8 mouse cellular contexts compared by ENCODE assay signal in genomic region chr7:89979432-89980130, GRCm38 (mm10). TPM values are rescaled to one million over a fixed set of nuclear protein-coding genes. Genes with fewer than 3 reads are reported as not detected.
A peak's percentile ranks its signal among the peaks of the same experiment; 100 is the strongest.
DNase-seq lines count a peak whose midpoint lies in the region; ATAC-seq and TF ChIP-seq lines count a peak whose summit lies in the region.

No protein-coding gene starts in this region.

- peak overlapping the region; percentile 89 for H3K9ac ChIP-seq in heart, adult 2 months (ENCODE audit: low read depth, low read length)
- peak overlapping the region; percentile 95 for H3K9ac ChIP-seq in ES-Bruce4 (ENCODE audit: low read depth, poor library complexity, severe bottlenecking)
- peak overlapping the region; percentile 66 for H3K9ac ChIP-seq in embryonic facial prominence, embryonic 15.5 days
- H3K9ac ChIP-seq in intestine, embryonic 16.5 days (ENCODE audit: low read depth, low read length) = peak overlapping the region; percentile 91

- peaks cover 5% of the 10 kb centered on the region for H3K4me1 ChIP-seq in heart, adult 2 months (ENCODE audit: control insufficient read depth, insufficient read depth, low read length)
- peaks cover 2% of the 10 kb centered on the region for H3K4me1 ChIP-seq in ES-Bruce4 (ENCODE audit: control insufficient read depth, insufficient read depth, low read length)
- peaks cover 8% of the 10 kb centered on the region for H3K4me1 ChIP-seq in embryonic facial prominence, embryonic 15.5 days
- peaks cover 7% of the 10 kb centered on the region; the same call in 1 of the 2 replicates for H3K4me1 ChIP-seq in intestine, embryonic 16.5 days (ENCODE audit: control insufficient read depth, insufficient read depth, low read length)

- ATAC-seq in embryonic facial prominence, embryonic 15.5 days (ENCODE audit: insufficient number of reproducible peaks, low FRiP score, low TSS enrichment, low read depth) = no peak
- 0 out of 2 replicates have a peak, but pooled peaks have one; percentile 4 for ATAC-seq in intestine, embryonic 16.5 days

- H3ac ChIP-seq in myocyte (ENCODE audit: control insufficient read depth, insufficient read length) = peak overlapping the region; percentile 91

- peak overlapping the region; percentile 62 for H3K4me3 ChIP-seq in heart, adult 2 months
- H3K4me3 ChIP-seq in ES-Bruce4 (ENCODE audit: low read depth, low read length) = peak overlapping the region; percentile 86
- peak overlapping the region; percentile 78 for H3K4me3 ChIP-seq in embryonic facial prominence, embryonic 15.5 days (replicated peaks)
- H3K4me3 ChIP-seq in intestine, embryonic 16.5 days (ENCODE audit: low read length) = peak overlapping the region; percentile 85
- H3K4me3 ChIP-seq in myocyte = peak overlapping the region; percentile 96

- H3K9me3 ChIP-seq in ES-Bruce4 (replicated peaks; ENCODE audit: control insufficient read depth, insufficient read depth, low read length, poor library complexity, severe bottlenecking) = no peaks in the 10 kb centered on the region
- H3K9me3 ChIP-seq in embryonic facial prominence, embryonic 15.5 days (replicated peaks) = no peaks in the 10 kb centered on the region
- no peaks in the 10 kb centered on the region for H3K9me3 ChIP-seq in intestine, embryonic 16.5 days (ENCODE audit: control insufficient read depth, low read length)

- H3K4me2 ChIP-seq in embryonic facial prominence, embryonic 15.5 days (replicated peaks) = peak overlapping the region; percentile 58
- peak overlapping the region; percentile 65 for H3K4me2 ChIP-seq in intestine, embryonic 16.5 days (ENCODE audit: low read depth, low read length)
- H3K4me2 ChIP-seq in myocyte (ENCODE audit: low read depth) = peak overlapping the region; percentile 86

- TF ChIP-seq EP300 in heart, adult 2 months (IDR thresholded peaks at IDR 0.05; ENCODE audit: insufficient read depth, low read depth, low read length) = no peak
- TF ChIP-seq EP300 in ES-Bruce4 (IDR thresholded peaks at IDR 0.05; ENCODE audit: insufficient read depth, low read depth, low read length) = no peak

- TF ChIP-seq POLR2A in heart, adult 2 months (IDR thresholded peaks at IDR 0.05; ENCODE audit: insufficient read depth, low read depth, low read length) = no peak
- TF ChIP-seq POLR2A in ES-Bruce4 (IDR thresholded peaks at IDR 0.05; ENCODE audit: insufficient read depth, low read length) = no peak
- TF ChIP-seq POLR2A in myocyte (IDR thresholded peaks at IDR 0.05; ENCODE audit: insufficient read length, low read depth) = no peak

- H3K36me3 ChIP-seq in heart, adult 2 months (ENCODE audit: control insufficient read depth, insufficient read depth, low read length) = peaks cover 18% of the 10 kb centered on the region
- peaks cover 29% of the 10 kb centered on the region for H3K36me3 ChIP-seq in ES-Bruce4 (ENCODE audit: control insufficient read depth, insufficient read depth, low read length, poor library complexity, severe bottlenecking)
- H3K36me3 ChIP-seq in embryonic facial prominence, embryonic 15.5 days = peaks cover 14% of the 10 kb centered on the region
- peaks cover 6% of the 10 kb centered on the region for H3K36me3 ChIP-seq in intestine, embryonic 16.5 days (ENCODE audit: control insufficient read depth, insufficient read depth, low read length)
- H3K36me3 ChIP-seq in myocyte (ENCODE audit: control insufficient read depth, insufficient read depth) = peaks cover 13% of the 10 kb centered on the region

- 2% methylated on average over 23 of the region's 23 CpGs for WGBS in heart, adult 2 months
- 2% methylated on average over 23 of the region's 23 CpGs for WGBS in embryonic facial prominence, embryonic 15.5 days
- 3% methylated on average over 23 of the region's 23 CpGs for WGBS in intestine, embryonic 16.5 days

- no peaks in the 10 kb centered on the region for H3K27me3 ChIP-seq in heart, adult 2 months (ENCODE audit: control insufficient read depth, insufficient read depth, low read length)
- H3K27me3 ChIP-seq in ES-Bruce4 (ENCODE audit: control insufficient read depth, insufficient read depth, low read length, poor library complexity, severe bottlenecking) (no peaks in the 10 kb centered on the region), myocyte (ENCODE audit: control insufficient read depth, insufficient read depth, insufficient read length) (no peaks in the 10 kb centered on the region)
- no peaks in the 10 kb centered on the region for H3K27me3 ChIP-seq in embryonic facial prominence, embryonic 15.5 days
- no peaks in the 10 kb centered on the region for H3K27me3 ChIP-seq in intestine, embryonic 16.5 days (replicated peaks; ENCODE audit: control insufficient read depth, insufficient read depth, low read length)

- intact Hi-C loops in heart, adult 2 months (cut with DNase I) = loop anchor here (2.0 kb wide), 1 partner anchor 39 kb away; the partner anchor contains the start of gene Hikeshi

- no peak for DNase-seq in heart, adult 2 months
- no peak for DNase-seq in heart, postnatal 4 days
- no peak for DNase-seq in ovary, adult 18-20 months (ENCODE audit: low spot score)
- no peak for DNase-seq in cerebellum, adult 8-10 months

- no peak for TF ChIP-seq CTCF in heart, adult 2 months (IDR thresholded peaks at IDR 0.05)
- TF ChIP-seq CTCF in ES-Bruce4 (IDR thresholded peaks at IDR 0.05; ENCODE audit: low read depth, low read length) = no peak

- H3K27ac ChIP-seq in heart, adult 2 months = peak overlapping the region; percentile 98
- peak overlapping the region; percentile 93 for H3K27ac ChIP-seq in ES-Bruce4 (ENCODE audit: insufficient read depth, low read length)
- H3K27ac ChIP-seq in embryonic facial prominence, embryonic 15.5 days (replicated peaks) = peak overlapping the region; percentile 100
- H3K27ac ChIP-seq in intestine, embryonic 16.5 days (ENCODE audit: low read length) = peak overlapping the region; percentile 100

- peaks cover 1% of the 10 kb centered on the region; the same call in 1 of the 2 replicates for H3K79me2 ChIP-seq in heart, adult 2 months (replicated peaks; ENCODE audit: control insufficient read depth, insufficient read depth, low read length)
- peaks cover 46% of the 10 kb centered on the region for H3K79me2 ChIP-seq in myocyte (ENCODE audit: control insufficient read depth, insufficient read depth)

TF ChIP-seq in myocyte, 11 proteins besides CTCF, POLR2A, EP300 and RAD21:
- TF ChIP-seq MYOD1 (IDR thresholded peaks at IDR 0.05; ENCODE audit: control insufficient read depth in 1 of 3, insufficient read length in 2 of 3, low read depth in 2 of 3) = no peak
- no peak for TF ChIP-seq POLR2AphosphoS2 (IDR thresholded peaks at IDR 0.05; ENCODE audit: insufficient read length, low read depth)
- TF ChIP-seq TCF12 (IDR thresholded peaks at IDR 0.05; ENCODE audit: insufficient read depth, poor library complexity, severe bottlenecking) = no peak
- TF ChIP-seq REST (IDR thresholded peaks at IDR 0.05; ENCODE audit: insufficient read depth, insufficient read length) = no peak
- no peak for TF ChIP-seq USF1 (IDR thresholded peaks at IDR 0.05; ENCODE audit: low read depth)
- no peak for TF ChIP-seq SRF (IDR thresholded peaks at IDR 0.05; ENCODE audit: control insufficient read depth, insufficient read length, low read depth)
- no peak for TF ChIP-seq MAX (IDR thresholded peaks at IDR 0.05; ENCODE audit: low read depth)
- no peak for TF ChIP-seq MYOG (IDR thresholded peaks at IDR 0.05; ENCODE audit: control insufficient read depth in 1 of 3, insufficient read depth in 1 of 3, insufficient read length in 2 of 3, low read depth in 2 of 3)
- no peak for TF ChIP-seq CEBPB (IDR thresholded peaks at IDR 0.05; ENCODE audit: insufficient read depth, poor library complexity, severe bottlenecking)
- no peak for TF ChIP-seq E2F4 (IDR thresholded peaks at IDR 0.05; ENCODE audit: insufficient read depth)
- TF ChIP-seq TCF3 (IDR thresholded peaks at IDR 0.05; ENCODE audit: insufficient read length, low read depth) = no peak

RNA-seq across cellular contexts. Expression of gene Eed, which starts 1.2 kb away (rescaled TPM):
- 10 to 100 TPM; 24.7 to 27.3 TPM for total RNA-seq in heart, adult 2 months (2021)
- 12.0 and 16.8 TPM in 2 replicates for polyA plus RNA-seq in heart, adult 2 months (2012; rRNA removed)
- 10 to 100 TPM; 34.7 to 37.8 TPM for total RNA-seq in heart, postnatal 4 days (2021)
- polyA plus RNA-seq in ES-Bruce4 (2011; ENCODE audit: insufficient read depth, insufficient read length, low read depth, missing spikeins) (293 and 327 TPM in 2 replicates), myocyte (2012; fragmentation: generic; extraction: Trizol) (25.7 TPM)
- polyA plus RNA-seq in embryonic facial prominence, embryonic 15.5 days (2015; fragmentation: Nextera tagmentation; extraction: Ambion mirVana) = 64.2 and 73.2 TPM in 2 replicates
- 48.4 and 59.1 TPM in 2 replicates for polyA plus RNA-seq in intestine, embryonic 16.5 days (2015; fragmentation: Nextera tagmentation; extraction: Ambion mirVana)

RNA-seq across cellular contexts. Expression of gene Hikeshi, which starts 38.6 kb away (rescaled TPM):
- 10 to 100 TPM; 78.1 to 79.3 TPM for total RNA-seq in heart, adult 2 months (2021)
- 61.9 and 90.3 TPM in 2 replicates for polyA plus RNA-seq in heart, adult 2 months (2012; rRNA removed)
- total RNA-seq in heart, postnatal 4 days (2021) = 10 to 100 TPM; 68.1 to 73.4 TPM
- polyA plus RNA-seq in ES-Bruce4 (2011; ENCODE audit: insufficient read depth, insufficient read length, low read depth, missing spikeins) (63.0 and 64.7 TPM in 2 replicates), myocyte (2012; fragmentation: generic; extraction: Trizol) (59.5 TPM)
- polyA plus RNA-seq in embryonic facial prominence, embryonic 15.5 days (2015; fragmentation: Nextera tagmentation; extraction: Ambion mirVana) = 124 TPM in 2 replicates
- polyA plus RNA-seq in intestine, embryonic 16.5 days (2015; fragmentation: Nextera tagmentation; extraction: Ambion mirVana) = 121 and 134 TPM in 2 replicates
